Mouse (Mus musculus) right cerebral cortex, postnatal 10 days (tissue): ENCODE data around the gene Neurl4.

Experiments
- DNase-seq, 2 experiments: peaks; one replicate each; pipeline ENCODE4 v3.0.0; 2021; ENCODE audit warnings: low spot score in 2 of 2

Neurl4 gene

DNA sequence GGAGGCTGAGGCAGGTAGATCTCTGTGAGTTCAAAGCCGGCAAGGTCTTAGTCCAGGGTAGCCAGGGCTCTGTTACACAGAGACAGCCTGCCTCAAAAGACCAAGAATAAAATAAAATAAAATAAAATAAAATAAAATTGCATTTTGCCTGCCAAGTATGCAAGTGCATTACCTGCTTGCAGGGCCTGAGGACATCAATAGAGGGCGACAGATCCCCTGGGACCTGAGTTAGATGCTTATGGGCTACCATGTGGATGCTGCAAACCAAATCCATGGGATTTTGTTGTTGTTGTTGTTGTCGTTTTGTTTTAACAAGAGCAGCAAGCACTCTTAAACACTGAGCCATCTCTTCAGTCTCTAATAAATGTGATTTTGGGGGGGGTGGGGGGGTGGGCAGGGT is 31.4 kb downstream of the Neurl4 start:
- no peak for DNase-seq

DNA sequence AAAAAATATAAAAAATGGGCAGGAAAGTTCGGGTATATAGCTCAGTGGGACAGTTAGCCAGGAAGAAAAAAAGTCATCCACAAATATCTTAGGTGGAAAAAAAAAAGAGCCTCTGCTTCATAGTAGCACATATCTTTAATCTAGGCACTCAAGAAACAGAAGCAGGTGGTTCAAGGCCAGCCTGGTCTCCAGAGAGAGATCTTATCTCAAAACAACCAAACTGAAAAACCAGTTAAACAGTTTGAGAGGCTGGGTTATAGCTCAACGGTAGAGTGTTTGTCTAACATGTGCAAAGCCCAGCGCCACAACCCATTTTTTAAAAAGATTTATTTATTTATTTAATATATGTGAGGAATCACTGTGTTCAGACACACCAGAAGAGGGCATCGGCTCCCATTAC is 32.2 kb downstream of the Neurl4 start:
- no peak for DNase-seq

DNA sequence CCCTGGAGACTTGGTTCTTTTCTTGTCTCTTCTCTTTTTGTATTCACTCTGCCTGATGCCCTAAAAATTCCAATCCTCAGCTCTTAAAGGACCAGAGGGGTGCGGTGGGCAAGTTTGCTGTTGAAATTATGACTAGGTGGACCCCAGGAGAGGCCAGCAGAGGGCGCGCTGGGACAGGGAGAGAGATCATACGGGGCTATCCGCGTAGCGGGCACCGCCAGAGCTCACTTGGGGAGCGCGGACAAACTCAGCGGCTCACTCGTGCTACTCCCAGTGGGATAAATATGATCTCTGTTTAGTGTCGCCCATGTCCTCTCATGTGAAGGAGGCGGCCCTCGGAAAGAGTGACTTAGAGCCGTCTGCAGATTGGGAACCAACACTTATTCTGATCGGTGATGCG is 33.3 kb downstream of the Neurl4 start:
- peak; percentile 88 to 94 for DNase-seq

DNA sequence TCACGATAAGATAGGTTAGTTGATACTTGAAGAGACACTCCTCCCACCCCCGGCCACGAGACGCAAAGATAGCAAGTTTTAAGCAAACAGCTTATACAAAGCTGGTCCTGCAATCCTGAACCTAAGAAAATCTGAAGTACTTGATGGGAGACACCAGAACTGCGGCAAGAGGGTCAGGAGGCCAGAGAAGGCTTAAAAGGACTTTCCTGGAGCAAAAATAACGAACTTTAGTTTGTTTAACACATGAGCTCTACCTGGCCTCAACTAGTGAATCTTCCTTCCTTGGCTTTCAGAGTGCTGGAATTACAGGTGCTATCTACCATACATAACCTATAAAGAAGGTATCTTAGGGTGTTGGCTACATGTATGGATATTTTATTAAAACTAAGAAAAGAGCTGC is 33.8 kb downstream of the Neurl4 start:
- DNase-seq, result no peak

DNA sequence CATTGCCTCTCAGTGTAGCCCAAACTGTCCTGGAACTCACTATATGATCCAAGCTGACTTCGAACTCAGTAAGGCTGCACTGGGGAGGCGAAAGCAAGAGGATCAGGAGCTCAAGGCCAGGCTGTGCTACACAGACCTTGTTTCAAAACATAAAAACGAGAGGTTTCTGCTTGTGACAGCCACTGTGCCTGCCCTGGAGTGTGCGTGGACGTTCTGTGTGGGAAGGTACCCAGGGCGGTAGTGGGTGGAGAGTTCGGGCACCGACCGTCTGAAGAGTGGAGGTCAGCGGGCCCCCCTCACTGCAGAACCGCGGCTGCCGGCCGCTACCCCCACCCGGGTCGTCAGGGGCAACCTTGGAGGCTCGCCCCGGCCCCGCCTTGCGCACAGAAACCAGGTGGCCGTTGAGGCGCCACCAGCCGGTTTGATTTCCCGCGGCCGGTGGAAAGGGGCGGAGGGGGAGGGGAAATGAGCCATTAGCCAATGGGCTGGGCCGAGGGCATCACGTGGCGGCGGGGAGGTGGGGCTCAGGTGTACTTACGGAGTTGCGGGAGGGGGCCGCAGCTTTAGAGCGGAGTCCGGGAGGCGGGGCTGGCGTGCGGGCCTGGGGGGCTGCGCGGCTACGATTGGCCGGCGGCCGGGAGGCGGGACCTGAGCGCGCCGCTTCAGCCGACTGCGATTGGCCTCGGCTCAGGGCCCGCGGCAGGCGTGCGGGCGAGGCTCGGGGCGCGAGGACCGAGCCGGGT is 34.4 kb downstream of the Neurl4 start, which contains the start of gene Ybx2:
Gene Ybx2, plus strand, starts transcription at position 660 of the 743 bp plus-strand sequence.
- peak; percentile 94 for DNase-seq

DNA sequence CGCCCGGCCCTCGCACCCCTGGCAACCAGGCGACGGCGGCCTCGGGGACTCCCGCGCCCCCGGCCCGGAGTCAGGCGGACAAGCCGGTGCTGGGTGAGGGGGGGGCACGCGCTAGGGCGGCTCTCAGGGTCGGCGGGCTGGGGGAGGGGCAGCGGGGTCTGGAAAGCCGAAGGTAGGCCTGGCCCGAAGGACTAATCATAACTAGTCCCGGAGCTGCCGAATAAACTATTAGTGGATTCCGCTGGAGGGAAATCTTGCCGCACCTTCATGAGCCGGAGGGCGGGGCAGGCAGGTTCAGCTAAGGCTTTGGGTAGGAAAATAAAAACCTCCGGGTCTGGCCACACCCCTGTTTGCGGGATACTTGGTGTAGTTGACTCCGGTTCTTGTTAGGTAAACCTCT is 35.3 kb downstream of the Neurl4 start:
- no peak for DNase-seq

DNA sequence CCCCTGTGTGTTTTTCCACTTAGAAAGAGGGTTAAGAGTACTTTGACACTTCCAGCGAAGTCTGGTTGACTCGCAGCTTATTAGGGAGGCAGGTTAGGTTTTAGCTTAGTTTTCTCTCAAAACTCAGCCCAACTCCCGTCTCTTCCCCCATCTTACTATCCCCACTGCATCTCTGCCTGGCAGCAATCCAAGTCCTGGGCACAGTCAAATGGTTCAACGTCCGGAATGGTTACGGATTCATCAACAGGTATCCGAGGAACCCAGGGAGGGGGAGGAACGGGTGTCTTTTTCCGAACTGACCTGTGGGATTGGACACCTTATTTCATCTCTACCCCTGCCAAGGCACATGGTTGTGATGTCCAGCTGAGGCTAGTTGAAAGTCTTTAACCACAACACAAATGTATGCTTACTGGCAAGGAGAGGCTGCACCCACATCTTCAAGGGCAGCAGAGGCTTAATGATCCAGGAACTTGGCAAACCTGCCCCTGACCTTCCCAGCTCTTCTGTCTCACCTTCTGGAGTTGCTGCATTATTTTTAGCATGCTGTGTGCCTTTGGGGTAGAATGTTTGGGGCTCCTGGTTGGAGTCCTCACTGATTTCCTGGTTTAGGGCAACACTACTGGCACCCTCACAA is 36.0 kb downstream of the Neurl4 start:
- DNase-seq, result no peak

DNA sequence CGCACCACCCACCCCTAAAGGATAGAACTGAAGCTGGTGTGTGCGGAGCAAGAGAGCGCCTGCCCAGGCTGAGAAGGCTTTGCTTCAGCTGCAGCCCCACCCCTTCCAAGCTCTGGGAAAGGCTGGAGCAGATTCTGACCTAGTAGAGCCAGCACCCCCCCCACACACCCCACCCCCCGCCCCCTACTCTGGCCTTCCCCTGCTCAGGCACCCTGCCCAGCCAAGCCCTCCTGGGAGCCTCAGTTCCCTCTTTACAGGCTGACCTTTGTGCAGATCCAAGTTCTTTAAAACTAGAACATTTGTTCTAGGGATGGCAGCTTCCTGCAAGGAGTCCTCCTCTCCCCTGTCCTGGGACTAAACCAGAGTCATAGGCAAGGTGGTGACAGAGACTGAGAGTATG is 36.5 kb downstream of the Neurl4 start:
- DNase-seq, result no peak

DNA sequence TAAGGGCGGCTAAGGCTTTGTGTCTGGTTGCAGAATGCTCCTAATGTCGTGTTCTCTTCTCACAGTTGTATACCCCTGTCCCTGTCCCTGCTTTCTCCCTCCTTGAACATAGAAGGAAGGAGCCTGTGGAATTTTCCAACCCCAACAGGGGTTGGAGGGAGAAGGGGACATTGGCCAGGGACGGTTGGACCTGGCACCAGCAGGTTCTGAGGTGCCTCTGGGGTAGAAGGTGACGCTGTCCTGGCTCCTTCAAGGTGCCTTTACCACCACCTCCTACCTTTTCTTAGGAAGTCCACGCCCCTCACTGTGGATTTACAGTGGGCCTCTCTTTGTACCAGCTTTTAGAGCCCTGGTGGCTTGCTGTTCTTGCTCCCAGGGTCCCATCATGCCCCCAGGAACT is 37.0 kb downstream of the Neurl4 start:
- DNase-seq, result no peak

DNA sequence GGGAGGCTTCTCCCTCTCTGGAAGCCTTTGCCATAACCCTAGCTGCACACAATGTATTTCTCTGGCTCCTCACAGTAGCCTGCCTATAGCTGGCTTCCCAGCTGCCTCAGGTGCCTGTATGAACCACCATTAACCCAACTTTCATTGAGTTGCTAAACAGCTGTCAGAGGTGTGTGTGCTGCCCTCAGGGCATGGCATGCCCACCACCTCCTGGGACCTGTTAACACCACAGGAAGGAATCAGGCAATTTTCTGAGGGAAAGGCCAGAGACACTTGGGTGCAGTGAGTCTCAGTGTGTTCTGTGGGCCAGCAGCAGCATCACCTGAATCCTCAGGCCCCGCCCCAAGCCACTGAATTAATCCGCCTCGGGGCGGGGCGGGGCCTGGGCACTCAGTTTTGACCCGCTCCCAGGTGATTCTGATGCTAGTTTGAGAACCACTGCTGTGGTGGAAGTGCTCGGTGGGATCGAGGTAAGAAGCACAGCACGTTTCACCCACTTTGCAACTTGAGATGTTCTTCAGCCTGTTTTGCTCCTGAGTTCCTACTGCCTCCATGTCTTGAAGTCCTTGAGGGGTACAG is 37.6 kb downstream of the Neurl4 start:
- no peak for DNase-seq

DNA sequence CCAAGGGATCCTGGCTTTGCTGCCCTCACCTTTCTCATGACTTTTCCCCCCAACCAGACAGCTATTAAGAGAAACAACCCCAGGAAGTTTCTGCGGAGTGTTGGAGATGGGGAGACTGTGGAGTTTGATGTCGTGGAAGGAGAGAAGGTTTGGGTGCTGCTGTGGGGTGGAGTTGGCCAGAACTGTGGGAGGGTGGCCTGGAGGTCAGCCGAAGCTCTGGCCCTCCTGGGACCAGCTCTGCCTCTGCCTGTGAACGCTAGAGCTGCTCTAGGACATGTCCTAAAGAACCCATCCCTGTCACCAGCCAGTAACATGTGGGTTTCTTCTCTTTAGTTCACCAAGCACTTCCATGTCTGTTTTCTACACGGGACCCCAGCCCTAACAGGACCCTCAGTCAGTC is 38.3 kb downstream of the Neurl4 start:
- no peak for DNase-seq

DNA sequence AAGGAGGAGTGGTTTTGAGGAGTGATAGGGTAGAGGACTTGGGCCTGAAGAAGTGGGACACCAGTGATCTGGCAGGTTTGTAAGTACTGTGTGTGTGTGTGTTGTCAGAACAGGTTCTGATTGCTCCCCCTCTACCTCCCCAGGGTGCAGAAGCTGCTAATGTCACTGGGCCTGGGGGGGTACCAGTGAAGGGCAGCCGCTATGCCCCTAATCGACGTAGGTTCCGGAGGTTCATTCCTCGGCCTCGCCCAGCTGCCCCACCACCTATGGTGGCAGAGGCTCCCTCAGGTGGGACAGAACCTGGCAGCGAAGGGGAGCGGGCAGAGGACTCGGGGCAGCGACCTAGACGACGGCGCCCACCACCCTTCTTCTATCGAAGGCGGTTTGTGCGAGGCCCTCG is 38.9 kb downstream of the Neurl4 start:
- DNase-seq, result no peak

DNA sequence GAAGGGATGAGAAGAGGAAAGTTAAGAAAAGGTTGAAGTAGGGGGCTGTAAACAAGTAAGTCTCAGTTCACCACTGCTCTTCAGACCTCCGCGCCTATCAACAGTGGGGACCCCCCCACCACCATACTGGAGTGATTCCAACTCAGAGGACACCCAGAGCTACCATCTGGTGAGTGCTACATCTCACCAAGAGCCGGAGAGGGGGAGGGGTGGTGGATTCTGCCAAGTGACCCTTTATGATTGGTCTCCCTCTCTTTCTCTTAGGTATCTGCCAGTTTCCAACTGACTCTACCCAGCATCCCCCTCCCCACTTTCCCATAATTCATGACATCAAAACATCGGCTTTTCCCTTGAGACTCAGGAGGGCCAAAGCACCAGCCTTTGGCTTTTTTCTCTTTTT is 40.1 kb downstream of the Neurl4 start:
- DNase-seq, result no peak

DNA sequence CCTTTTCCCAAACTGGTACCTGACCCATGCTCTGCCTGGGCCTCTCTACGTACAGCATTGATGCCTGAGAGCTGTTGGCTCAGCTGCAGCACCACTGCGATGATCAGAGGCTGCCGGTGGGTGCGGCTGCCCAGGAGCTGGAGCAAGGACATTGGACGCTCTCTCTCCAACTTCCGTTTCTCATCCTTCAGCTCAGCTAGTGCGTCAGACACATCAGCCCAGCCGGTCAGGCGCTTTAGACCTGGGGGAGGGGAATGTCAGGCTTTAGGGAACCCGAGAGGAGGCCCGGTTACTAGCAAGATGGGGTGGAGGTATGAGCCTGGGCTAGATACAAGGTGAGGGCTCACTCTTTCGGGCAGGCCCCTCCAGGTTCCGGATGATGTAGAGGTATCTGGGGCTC is 44.3 kb downstream of the Neurl4 start:
- no peak for DNase-seq

DNA sequence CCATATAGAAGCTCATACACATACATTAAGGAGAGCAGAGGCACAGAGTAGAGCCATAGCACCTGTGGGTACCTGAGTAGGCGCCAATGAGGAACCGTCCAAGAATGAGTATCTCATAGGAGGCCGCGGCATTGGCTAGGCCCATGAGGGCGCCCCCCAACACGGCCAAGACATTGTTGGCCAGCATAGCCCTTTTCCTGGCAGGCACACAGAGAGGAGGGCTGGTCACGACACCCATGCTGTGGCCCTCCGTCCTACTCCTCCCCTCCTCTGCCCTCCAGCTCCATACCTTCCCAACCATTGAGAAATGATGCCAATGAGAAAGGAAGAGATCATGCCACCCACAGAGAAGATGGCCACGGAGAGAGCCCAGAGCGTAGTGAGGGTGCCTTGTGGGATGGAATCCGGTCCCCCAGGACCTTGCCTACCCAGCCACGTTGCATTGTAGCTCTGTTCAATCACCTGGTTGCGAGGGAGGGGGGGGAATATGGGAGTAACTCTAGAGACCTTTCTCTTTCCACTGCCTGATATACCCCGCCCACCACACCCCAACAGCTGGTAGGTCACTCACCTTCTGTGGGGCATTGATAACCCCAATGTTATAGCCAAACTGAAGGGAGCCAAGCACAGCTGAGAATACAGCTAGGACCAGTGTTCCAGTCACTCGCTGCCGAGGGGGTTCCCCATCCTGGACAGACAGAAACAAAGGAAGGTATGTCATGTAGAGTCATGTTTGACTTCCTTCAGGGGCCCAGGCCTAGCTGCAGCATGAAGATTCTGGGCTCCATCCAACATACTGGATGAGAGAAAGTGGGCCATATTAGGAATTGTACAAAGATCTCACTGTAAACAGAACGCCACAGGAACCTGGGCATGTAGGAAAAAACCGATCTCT is 45.4 kb downstream of the Neurl4 start:
- DNase-seq, result no peak

DNA sequence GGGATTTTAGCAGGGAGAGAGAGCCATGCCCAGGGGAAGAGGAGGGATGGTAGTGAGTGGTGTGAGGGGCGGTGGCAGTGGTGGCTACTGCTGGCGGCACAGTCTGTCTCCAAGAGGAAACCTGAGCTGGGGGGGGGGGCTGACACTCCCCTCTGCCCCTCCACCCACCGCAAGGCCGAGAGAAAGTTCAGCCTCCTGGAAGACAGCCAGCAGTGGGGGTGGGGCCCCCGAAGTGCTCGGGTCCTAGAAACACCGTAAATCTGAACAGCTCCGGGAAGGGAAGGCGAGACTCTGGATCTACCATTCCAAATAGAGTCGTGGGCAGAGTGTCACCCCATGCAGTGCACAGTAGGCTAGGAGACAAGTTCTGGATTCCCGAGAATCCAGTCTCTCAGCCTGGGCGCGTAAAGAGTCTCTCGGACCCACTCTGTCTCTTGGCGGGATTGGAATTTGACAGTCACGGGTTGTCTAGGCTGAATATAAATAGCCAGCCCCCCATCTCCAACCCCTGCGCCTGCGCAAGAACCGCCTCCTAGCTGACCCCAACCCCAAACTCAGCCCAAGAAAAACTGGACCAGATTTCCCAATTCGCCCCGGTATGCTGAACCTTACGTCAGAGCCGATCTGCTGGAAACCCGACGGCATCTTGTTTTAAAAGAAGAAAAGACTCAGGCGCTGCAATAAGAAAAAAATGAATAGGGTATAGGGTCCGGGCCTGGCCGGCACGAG is 46.6 kb downstream of the Neurl4 start:
- DNase-seq, result no peak

DNA sequence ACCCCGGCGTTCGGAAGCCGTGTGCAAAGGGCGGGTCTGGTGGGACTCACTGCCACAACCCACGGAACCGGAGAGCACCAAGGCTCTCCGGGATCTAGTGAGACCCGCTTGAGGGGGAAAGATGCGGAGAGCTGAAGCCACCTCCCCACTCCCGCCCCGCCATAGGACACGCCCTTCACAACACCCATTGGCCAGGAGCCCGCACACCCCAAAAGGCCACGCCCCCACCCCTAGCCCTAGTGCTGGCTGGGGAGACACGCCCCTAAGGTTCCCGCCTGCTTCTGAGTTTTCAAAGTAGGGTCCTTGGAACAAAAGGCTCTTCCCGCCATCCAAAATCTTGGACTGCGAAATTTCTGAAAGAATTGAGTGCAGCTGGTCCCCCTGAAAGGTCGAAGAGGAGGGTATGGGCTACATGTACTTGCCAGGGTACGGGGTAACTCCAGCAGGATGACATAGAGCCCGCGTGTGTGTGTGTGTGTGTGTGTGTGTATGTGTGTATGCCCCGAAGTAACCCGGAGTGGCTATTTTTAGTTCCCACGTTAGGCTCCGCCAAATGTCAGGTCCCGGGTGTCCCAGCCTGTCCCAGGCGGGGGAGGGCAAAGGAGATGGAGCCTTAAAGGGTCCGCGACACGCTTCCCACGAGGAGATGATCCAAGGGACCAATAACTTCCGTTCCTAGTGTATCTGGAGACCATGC is 47.3 kb downstream of the Neurl4 start, which contains the start of gene Slc2a4:
Gene Slc2a4, minus strand, starts transcription at position 123 of the 697 bp plus-strand sequence.
- DNase-seq, result peak; percentile 84 to 88

DNA sequence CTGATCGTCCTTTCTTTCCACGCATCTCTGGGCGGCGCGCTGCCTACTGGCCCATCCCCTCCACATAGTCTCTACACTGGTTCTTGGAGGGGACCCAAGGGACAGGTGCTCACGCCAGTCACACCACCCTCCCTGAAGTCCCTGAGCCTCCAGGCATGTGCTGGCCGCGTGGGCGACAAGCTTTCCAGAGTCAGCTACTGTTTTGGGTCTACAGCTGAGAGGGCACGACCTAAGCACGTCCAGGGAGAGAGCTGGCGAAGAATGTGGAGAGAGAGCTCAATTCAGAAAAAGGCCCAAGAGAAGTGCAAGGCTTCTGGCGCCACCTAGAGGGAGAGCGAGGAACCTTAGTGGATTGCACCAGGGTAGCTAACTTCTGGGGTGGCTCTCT is 47.9 kb downstream of the Neurl4 start:
- peak; percentile 78 to 82 for DNase-seq

DNA sequence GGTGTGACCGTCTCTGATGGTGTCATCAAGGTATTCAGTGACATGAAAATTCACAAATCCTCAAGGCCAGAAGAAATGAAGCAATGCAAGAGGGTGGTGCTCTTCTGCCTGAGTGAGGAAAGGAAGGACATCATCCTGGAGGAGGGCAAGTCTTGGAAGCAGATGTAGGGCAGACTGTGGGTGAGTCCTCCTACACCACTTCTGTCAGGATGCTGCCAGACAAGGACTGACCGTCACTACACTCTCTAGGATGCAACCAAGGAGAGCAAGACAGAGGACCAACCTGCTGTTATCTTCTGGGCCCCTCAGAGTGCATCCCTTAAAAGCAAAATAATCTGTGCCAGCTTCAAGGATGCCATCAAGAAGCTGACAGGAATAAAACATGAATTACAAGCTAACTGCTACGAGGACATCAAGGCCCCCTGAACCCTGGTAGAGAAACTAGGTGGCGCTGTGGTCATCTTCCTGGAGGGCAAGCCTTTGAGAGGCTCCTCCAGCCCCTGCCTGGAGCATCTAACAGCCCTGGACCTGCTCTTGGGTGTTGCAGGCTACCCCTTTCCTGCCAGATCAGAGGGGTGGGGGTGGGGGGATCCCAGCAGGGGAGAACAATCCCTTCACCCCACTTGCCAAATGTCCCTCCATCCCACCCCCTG is 50.1 kb downstream of the Neurl4 start:
- no peak for DNase-seq

DNA sequence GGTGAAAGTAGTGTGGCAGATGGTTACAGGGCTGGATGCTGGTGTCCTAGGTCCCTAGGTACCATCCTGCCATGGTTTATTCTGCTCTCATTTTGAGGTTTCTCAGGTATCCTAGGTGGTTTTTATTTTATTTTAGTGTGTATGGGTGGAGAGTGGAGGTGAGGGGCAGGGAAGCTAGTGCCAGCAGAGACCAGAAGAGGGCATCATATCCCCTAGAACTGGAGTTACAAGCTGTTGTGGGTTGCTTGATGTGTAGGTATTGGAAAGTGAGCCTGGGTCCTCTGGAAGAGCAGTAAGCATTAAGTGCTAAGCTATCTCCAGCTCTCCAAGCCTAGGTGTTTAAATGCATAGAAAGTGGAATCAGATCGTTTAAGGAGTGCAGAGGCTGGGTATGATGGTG is 51.4 kb downstream of the Neurl4 start:
- DNase-seq, result no peak
